Mouse (Mus musculus): ENCODE data around the gene Dcps. TPM values are rescaled to one million over a fixed set of nuclear protein-coding genes. Genes with fewer than 3 reads are reported as not detected.

The Dcps gene
- polyA plus RNA-seq, 2 experiments from 2014 or later, result 70.6 to 90.4 TPM

GRCm38 (mm10) chr9:35108066-35108465 is 67.8 kb downstream of the Dcps start:
- ATAC-seq, result no peak

GRCm38 (mm10) chr9:35107396-35107795 is 68.5 kb downstream of the Dcps start:
- ATAC-seq, result no peak

- peak; percentile 76 for ATAC-seq
These were observed 69.7 kb downstream of the Dcps start for GRCm38 (mm10) chr9:35105884-35106880.

- no peak for ATAC-seq
These were observed 70.4 kb downstream of the Dcps start for GRCm38 (mm10) chr9:35105438-35105837.

DNA sequence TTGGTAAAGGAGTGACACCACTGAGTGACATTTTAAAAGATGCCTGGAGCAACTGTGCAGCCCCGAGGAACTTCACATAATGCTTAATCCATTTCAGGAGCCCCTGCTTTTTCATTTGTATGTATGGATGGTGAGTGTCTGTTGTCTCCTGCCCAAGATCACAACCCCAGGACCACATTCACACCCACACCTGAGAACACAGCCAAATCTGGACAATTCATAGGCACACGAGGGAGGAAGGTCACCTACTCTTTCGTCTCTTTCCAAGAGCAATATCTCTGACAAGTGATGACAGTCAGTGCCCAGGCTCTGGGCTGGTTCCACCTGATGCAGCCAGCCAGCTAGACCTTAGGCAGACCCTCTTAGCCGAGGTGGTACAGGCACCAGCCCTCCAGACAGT is 71.2 kb downstream of the Dcps start:
- no peak for ATAC-seq

- ATAC-seq, result no peak
These were observed 77.1 kb downstream of the Dcps start for GRCm38 (mm10) chr9:35098762-35099161.

- ATAC-seq, result no peak
These were observed 78.0 kb downstream of the Dcps start for GRCm38 (mm10) chr9:35097901-35098300.

DNA sequence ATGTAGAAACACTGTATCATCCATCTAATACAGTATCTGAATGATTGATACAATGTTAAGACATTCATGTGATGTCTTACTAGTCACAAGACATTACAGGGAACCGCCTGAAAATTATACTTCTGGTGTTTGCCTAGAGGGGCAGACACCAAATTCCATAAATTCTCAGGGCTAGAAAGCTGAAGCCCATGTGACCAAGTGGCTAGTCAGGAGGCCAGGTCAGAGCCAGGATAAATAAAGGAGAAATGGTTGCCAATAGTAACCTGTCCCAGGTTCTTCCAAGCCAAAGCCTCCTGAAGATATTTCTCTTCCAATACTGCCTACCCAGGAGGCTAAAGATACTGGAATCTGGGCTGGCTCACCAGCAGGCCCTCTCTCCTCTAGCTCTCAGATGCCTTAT is 80.1 kb downstream of the Dcps start:
- ATAC-seq, result no peak

DNA sequence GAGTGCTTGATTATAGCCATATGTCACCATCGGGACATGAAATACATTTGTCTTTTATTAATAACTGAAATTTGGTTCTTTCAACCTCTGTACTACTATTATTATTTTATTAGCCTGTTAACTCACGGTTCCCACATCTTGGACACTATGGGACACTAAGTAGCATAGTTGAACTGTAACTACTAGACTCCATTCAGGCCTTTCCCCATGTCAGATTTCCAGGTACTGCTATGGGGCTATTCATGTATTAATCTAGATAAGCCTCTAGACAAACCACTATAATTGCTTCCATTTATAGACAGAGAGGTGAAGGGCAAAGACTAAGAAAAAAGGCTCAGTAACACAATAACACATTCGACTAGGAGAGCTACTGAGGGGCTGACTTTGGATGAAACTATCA is 82.5 kb downstream of the Dcps start:
- no peak for ATAC-seq

- no peak for ATAC-seq
These were observed 83.0 kb downstream of the Dcps start for GRCm38 (mm10) chr9:35092904-35093303.

Other genes starting within 250 kb of the Dcps start
- 10 to 100 TPM; 16.8 to 22.5 TPM for gene St3gal4, start 56.8 kb downstream of the Dcps start, polyA plus RNA-seq (2017; shearing (Covaris generic))
- 100 to 1,000 TPM in 1 of 2 experiments, 10 to 100 TPM in 1; 90.5 to 119 TPM for gene Srpr, start 24.1 kb upstream of the Dcps start, polyA plus RNA-seq (2017; shearing (Covaris generic))
- gene Tirap, start 24.2 kb upstream of the Dcps start, polyA plus RNA-seq (2017; shearing (Covaris generic)), result 1 to 10 TPM; 4.1 to 7.2 TPM
- gene Foxred1, start 35.0 kb upstream of the Dcps start, polyA plus RNA-seq (2017; shearing (Covaris generic)), result 10 to 100 TPM; 26.3 to 55.3 TPM
- 10 to 100 TPM; 53.5 to 68.9 TPM for gene Fam118b, start 91.7 kb upstream of the Dcps start, polyA plus RNA-seq (2017; shearing (Covaris generic))
- 10 to 100 TPM; 38.3 to 60.7 TPM for gene Rpusd4, start 91.8 kb upstream of the Dcps start, polyA plus RNA-seq (2017; shearing (Covaris generic))
- 1 to 10 TPM; 2.7 to 4.1 TPM for gene Cdon, start 245.1 kb upstream of the Dcps start, polyA plus RNA-seq (2017; shearing (Covaris generic))

Measured in CD4-positive, CD25-positive, alpha-beta regulatory T cell, adult 4 months (primary cell).